In the genomic region with DNA sequence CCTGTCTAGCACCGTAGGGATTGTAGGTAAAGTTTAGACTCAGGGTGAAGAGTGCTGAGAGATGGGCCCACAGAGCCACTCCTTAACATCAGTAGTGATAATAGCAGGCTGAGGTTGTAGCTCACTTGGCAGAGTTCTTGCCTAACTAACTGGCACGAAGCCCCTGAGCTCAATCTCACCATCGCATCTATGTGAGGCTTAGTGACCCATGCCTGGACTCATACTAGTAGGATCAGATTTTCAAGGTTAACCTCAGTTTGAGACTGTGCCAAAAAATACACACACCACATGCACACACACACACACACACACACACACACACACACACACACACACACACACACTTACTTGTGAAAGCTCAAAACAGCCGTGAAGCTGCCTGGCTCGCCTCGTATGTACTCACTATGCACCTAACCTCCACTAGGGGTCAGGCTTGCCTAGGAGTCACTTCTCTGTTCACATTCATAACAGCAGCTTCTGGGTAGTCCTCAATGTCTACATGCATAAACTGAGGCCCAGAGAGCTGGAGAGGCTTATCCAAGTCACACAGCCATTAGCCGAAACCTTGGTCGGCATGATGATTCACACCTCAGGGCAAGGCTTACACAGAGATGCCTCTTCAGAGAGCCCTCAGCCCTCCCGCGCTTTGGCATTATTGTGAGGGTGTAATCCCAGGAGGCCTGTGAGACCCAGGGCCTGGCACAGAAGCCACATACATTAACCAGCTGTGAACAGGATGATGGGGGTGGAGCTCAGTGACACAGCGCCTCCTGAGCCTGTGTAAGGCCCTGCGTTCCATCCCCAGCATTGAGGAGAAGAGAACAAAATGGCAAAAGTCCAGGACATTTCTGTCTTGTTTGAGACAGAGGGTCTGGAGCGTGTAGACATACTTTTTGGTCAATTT, we compare ENCODE assay signal across 8 mouse cellular contexts. TPM values are rescaled to one million over a fixed set of nuclear protein-coding genes. Genes with fewer than 3 reads are reported as not detected.
DNase-seq lines count a peak whose midpoint lies in the region; ATAC-seq and TF ChIP-seq lines count a peak whose summit lies in the region.

No protein-coding gene starts in this region.

- no peak overlapping the region for H3K4me2 ChIP-seq in forebrain, embryonic 11.5 days (ENCODE audit: low read depth, low read length, severe bottlenecking)
- no peak overlapping the region for H3K4me2 ChIP-seq in forebrain, embryonic 12.5 days
- no peak overlapping the region for H3K4me2 ChIP-seq in lung, embryonic 16.5 days (ENCODE audit: low read depth, low read length)

- H3K27me3 ChIP-seq in forebrain, embryonic 11.5 days (ENCODE audit: control insufficient read depth, insufficient read depth, low read length) = no peaks in the 10 kb centered on the region
- H3K27me3 ChIP-seq in forebrain, embryonic 12.5 days = no peaks in the 10 kb centered on the region
- no peaks in the 10 kb centered on the region for H3K27me3 ChIP-seq in cerebellum, adult 2 months (ENCODE audit: control insufficient read depth, insufficient read depth, low read length)
- H3K27me3 ChIP-seq in lung, embryonic 16.5 days (ENCODE audit: control insufficient read depth, insufficient read depth, low read depth, low read length) = no peaks in the 10 kb centered on the region

- H3K9ac ChIP-seq in forebrain, embryonic 11.5 days (ENCODE audit: low read length) = no peak overlapping the region
- H3K9ac ChIP-seq in forebrain, embryonic 12.5 days = no peak overlapping the region
- H3K9ac ChIP-seq in lung, embryonic 16.5 days (ENCODE audit: low read length) = no peak overlapping the region

- no peak overlapping the region for H3K27ac ChIP-seq in forebrain, embryonic 11.5 days (ENCODE audit: low read depth, low read length)
- no peak overlapping the region for H3K27ac ChIP-seq in forebrain, embryonic 12.5 days
- no peak overlapping the region for H3K27ac ChIP-seq in cerebellum, adult 2 months (ENCODE audit: insufficient read depth, low read length)
- 0 out of 2 replicates have a peak overlapping the region, but pooled peaks have one; percentile 33 for H3K27ac ChIP-seq in lung, embryonic 16.5 days (ENCODE audit: low read length)

- no peaks in the 10 kb centered on the region for H3K4me1 ChIP-seq in forebrain, embryonic 11.5 days (replicated peaks; ENCODE audit: control insufficient read depth, insufficient read depth, low read length)
- H3K4me1 ChIP-seq in forebrain, embryonic 12.5 days = 0 out of 2 replicates have a peak, but pooled peaks cover 3% of the 10 kb centered on the region
- H3K4me1 ChIP-seq in cerebellum, adult 2 months (ENCODE audit: control insufficient read depth, insufficient read depth, low read length) = peaks cover 10% of the 10 kb centered on the region
- 0 out of 2 replicates have a peak, but pooled peaks cover 2% of the 10 kb centered on the region for H3K4me1 ChIP-seq in lung, embryonic 16.5 days (replicated peaks; ENCODE audit: control insufficient read depth, insufficient read depth, low read length)

- no peak overlapping the region for H3K4me3 ChIP-seq in forebrain, embryonic 11.5 days (ENCODE audit: low read depth, low read length)
- H3K4me3 ChIP-seq in forebrain, embryonic 12.5 days (replicated peaks) = no peak overlapping the region
- no peak overlapping the region for H3K4me3 ChIP-seq in cerebellum, adult 2 months (replicated peaks; ENCODE audit: insufficient read depth, low read depth, low read length)
- no peak overlapping the region for H3K4me3 ChIP-seq in lung, embryonic 16.5 days (ENCODE audit: low read length)

- peak; percentile 66 for DNase-seq in forebrain, embryonic 11.5 days (ENCODE audit: low spot score)
- DNase-seq in ES-CJ7 (ENCODE audit: low read depth, low spot score) = peak; percentile 74
- peak; percentile 52 to 57 for DNase-seq in cerebellum, adult 2 months
- peak; percentile 39 for DNase-seq in gastrocnemius, postnatal 10 days
- DNase-seq in kidney, postnatal 36 days = peak; percentile 69 to 78
- DNase-seq in right cerebral cortex, postnatal 4 days = peak; percentile 34

- H3K36me3 ChIP-seq in forebrain, embryonic 11.5 days (ENCODE audit: control insufficient read depth, insufficient read depth, low read length) = no peaks in the 10 kb centered on the region
- H3K36me3 ChIP-seq in forebrain, embryonic 12.5 days (replicated peaks) = no peaks in the 10 kb centered on the region
- no peaks in the 10 kb centered on the region for H3K36me3 ChIP-seq in lung, embryonic 16.5 days (ENCODE audit: control insufficient read depth, insufficient read depth, low read length)

- no peak for ATAC-seq in forebrain, embryonic 11.5 days (replicated peaks; ENCODE audit: low FRiP score)
- no peak for ATAC-seq in forebrain, embryonic 12.5 days (ENCODE audit: low FRiP score)
- no peak for ATAC-seq in lung, embryonic 16.5 days (ENCODE audit: low read depth)

- 61% methylated on average over 13 of the region's 13 CpGs for WGBS in forebrain, embryonic 11.5 days
- WGBS in forebrain, embryonic 12.5 days = 63% methylated on average over 13 of the region's 13 CpGs
- WGBS in cerebellum, adult 2 months = 45% methylated on average over 13 of the region's 13 CpGs
- WGBS in lung, embryonic 16.5 days = 55% methylated on average over 13 of the region's 13 CpGs

- no peaks in the 10 kb centered on the region for H3K9me3 ChIP-seq in forebrain, embryonic 11.5 days (ENCODE audit: control insufficient read depth, low read length)
- no peaks in the 10 kb centered on the region for H3K9me3 ChIP-seq in forebrain, embryonic 12.5 days
- no peaks in the 10 kb centered on the region for H3K9me3 ChIP-seq in lung, embryonic 16.5 days (ENCODE audit: control insufficient read depth, low read length)

- no peak for TF ChIP-seq POLR2A in cerebellum, adult 2 months (IDR thresholded peaks at IDR 0.05; ENCODE audit: borderline replicate concordance, insufficient read depth, low read length)

- peak; percentile 77 for TF ChIP-seq CTCF in cerebellum, adult 2 months (IDR thresholded peaks at IDR 0.05; ENCODE audit: borderline replicate concordance, insufficient read depth, low read depth, low read length)

RNA-seq across cellular contexts. Expression of gene Ap1b1, which starts 13.4 kb away (rescaled TPM):
- polyA plus RNA-seq in forebrain, embryonic 11.5 days (2014; fragmentation: Nextera tagmentation; extraction: Ambion mirVana) = 59.2 and 66.4 TPM in 2 replicates
- 67.9 and 76.7 TPM in 2 replicates for polyA plus RNA-seq in forebrain, embryonic 12.5 days (2016; fragmentation: Nextera tagmentation; extraction: Ambion mirVana)
- polyA plus RNA-seq in cerebellum, adult 2 months (2012; rRNA removed) = 180 and 181 TPM in 2 replicates
- 10 to 100 TPM; 40.5 to 49.5 TPM for total RNA-seq in gastrocnemius, postnatal 10 days (2021)
- polyA plus RNA-seq in lung, embryonic 16.5 days (2015; fragmentation: Nextera tagmentation; extraction: Ambion mirVana) = 46.0 and 48.3 TPM in 2 replicates

RNA-seq across cellular contexts. Expression of gene Nefh, which starts 25.4 kb away (rescaled TPM):
- polyA plus RNA-seq in forebrain, embryonic 11.5 days (2014; fragmentation: Nextera tagmentation; extraction: Ambion mirVana) = 0.17 and 0.21 TPM in 2 replicates
- polyA plus RNA-seq in forebrain, embryonic 12.5 days (2016; fragmentation: Nextera tagmentation; extraction: Ambion mirVana) = 0.36 and 0.47 TPM in 2 replicates
- 197 and 273 TPM in 2 replicates for polyA plus RNA-seq in cerebellum, adult 2 months (2012; rRNA removed)
- total RNA-seq in gastrocnemius, postnatal 10 days (2021) = under 1 TPM; 0.05 to 0.23 TPM
- 0.26 TPM in 2 replicates for polyA plus RNA-seq in lung, embryonic 16.5 days (2015; fragmentation: Nextera tagmentation; extraction: Ambion mirVana)

Comparison
In these comparisons a context has a peak if more than half of its experiments do, and no peak if none do; other contexts are left out.
1. RNA of gene Nefh, which starts 25.4 kb away (polyA plus RNA-seq): 197 to 273 TPM in cerebellum, adult 2 months; 0.36 to 0.47 TPM in forebrain, embryonic 12.5 days, 0.26 TPM in lung, embryonic 16.5 days and 0.17 to 0.21 TPM in forebrain, embryonic 11.5 days; every median in the first group is over 100 times any median in the second.
2. Peak in every context shown above with its lines, with median percentiles within 50 percentile points of each other: DNase-seq.